Mouse (Mus musculus) G1E (cell line): Measurements from ENCODE around the gene 1110059E24Rik.

ENCODE experiments used
- CTCF ChIP-seq: IDR thresholded peaks from 2 replicates; pipeline ENCODE4 v1.5.1; 2012; ENCODE audit warnings: low read depth, low read length, inconsistent platforms, mixed read lengths
- GATA1 ChIP-seq: IDR thresholded peaks from 2 replicates; pipeline ENCODE4 v1.6.1; 2012; ENCODE audit warnings: borderline replicate concordance, low read length, inconsistent platforms, mixed read lengths
- TAL1 ChIP-seq: conservative IDR thresholded peaks from 2 replicates; pipeline ENCODE4 v1.6.1; 2012; ENCODE audit warnings: low read depth, low read length, inconsistent platforms, mixed read lengths

GRCm38 (mm10) chr19:21645301-21645700 lies 7.5 kb downstream of the 1110059E24Rik start:
- no peak for TF ChIP-seq CTCF
- no peak for TF ChIP-seq TAL1
- no peak for TF ChIP-seq GATA1
